Mouse (Mus musculus): Measurements from ENCODE around the gene 1700069L16Rik. TPM values are rescaled to one million over a fixed set of nuclear protein-coding genes. Genes with fewer than 3 reads are reported as not detected.
A peak's percentile ranks its signal among the peaks of the same experiment; 100 is the strongest.

The 1700069L16Rik gene
- polyA plus RNA-seq, 1 experiment from 2014 or later, result not detected

DNA sequence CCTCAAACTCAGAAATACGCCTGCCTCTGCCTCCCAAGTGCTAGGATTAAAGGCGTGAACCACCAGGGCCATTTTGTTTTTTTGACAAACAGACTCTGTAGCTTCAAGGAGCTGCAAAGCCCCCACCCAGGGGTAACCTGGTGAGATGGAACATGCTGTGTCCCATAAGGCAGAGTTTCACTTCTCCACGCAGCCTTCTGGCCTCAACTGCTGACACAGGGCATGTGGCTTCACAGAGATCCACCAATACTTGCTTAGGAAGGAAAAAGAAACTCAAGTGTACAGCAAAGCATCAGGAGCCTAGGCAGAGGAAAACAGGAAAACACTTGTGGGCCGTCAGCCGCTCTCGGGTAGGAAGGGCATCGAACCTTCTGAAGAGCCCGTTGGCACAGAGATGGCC lies 77.4 kb downstream of the 1700069L16Rik start:
- Histone ChIP-seq H3K27ac (ENCODE audit: low read depth, low read length) (no peak overlapping the region), H3K4me3 (ENCODE audit: low read depth, low read length) (no peak overlapping the region), H3K9ac (ENCODE audit: low read length) (no peak overlapping the region), H3K36me3 (ENCODE audit: control insufficient read depth, insufficient read depth, low read length) (no peaks in the 10 kb centered on the region), H3K27me3 (replicated peaks; ENCODE audit: control insufficient read depth, insufficient read depth, low read length) (0 out of 2 replicates have a peak, but pooled peaks cover 4% of the 10 kb centered on the region), H3K4me2 (ENCODE audit: low read length) (no peak overlapping the region), H3K4me1 (ENCODE audit: control insufficient read depth, insufficient read depth, low read length) (peaks cover 3% of the 10 kb centered on the region), H3K9me3 (replicated peaks; ENCODE audit: control insufficient read depth, low read length) (no peaks in the 10 kb centered on the region)
- DNase-seq (ENCODE audit: low spot score) (no peak), ATAC-seq (no peak)
- 90% methylated on average over 8 of the region's 8 CpGs for WGBS

DNA sequence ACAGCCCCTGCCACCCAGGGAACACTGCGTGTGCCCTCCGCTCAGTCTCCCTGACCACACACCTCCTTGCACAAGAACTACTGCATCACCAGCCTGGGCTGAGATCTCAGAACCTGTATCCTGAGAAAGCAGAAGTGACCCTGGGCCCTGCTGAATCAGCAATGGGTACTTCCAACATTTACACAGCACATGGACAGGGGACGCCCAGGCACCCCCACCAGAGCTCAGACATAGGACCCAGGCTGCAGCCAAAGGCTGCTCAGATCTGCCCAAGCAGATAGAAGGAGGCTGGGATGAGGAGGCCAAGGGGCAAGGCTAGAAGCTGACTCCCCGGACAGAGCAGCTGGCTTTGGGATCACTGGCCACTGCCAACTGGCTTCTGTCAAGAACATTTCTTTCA lies 80.1 kb downstream of the 1700069L16Rik start:
- Histone ChIP-seq H3K27me3 (replicated peaks; ENCODE audit: control insufficient read depth, insufficient read depth, low read length) (no peaks in the 10 kb centered on the region), H3K27ac (ENCODE audit: low read depth, low read length) (no peak overlapping the region), H3K4me2 (ENCODE audit: low read length) (no peak overlapping the region), H3K9ac (ENCODE audit: low read length) (no peak overlapping the region), H3K9me3 (replicated peaks; ENCODE audit: control insufficient read depth, low read length) (no peaks in the 10 kb centered on the region), H3K4me3 (ENCODE audit: low read depth, low read length) (no peak overlapping the region), H3K36me3 (ENCODE audit: control insufficient read depth, insufficient read depth, low read length) (no peaks in the 10 kb centered on the region), H3K4me1 (ENCODE audit: control insufficient read depth, insufficient read depth, low read length) (peaks cover 3% of the 10 kb centered on the region)
- DNase-seq (ENCODE audit: low spot score) (no peak), ATAC-seq (no peak)
- 93% methylated on average over 4 of the region's 4 CpGs for WGBS

DNA sequence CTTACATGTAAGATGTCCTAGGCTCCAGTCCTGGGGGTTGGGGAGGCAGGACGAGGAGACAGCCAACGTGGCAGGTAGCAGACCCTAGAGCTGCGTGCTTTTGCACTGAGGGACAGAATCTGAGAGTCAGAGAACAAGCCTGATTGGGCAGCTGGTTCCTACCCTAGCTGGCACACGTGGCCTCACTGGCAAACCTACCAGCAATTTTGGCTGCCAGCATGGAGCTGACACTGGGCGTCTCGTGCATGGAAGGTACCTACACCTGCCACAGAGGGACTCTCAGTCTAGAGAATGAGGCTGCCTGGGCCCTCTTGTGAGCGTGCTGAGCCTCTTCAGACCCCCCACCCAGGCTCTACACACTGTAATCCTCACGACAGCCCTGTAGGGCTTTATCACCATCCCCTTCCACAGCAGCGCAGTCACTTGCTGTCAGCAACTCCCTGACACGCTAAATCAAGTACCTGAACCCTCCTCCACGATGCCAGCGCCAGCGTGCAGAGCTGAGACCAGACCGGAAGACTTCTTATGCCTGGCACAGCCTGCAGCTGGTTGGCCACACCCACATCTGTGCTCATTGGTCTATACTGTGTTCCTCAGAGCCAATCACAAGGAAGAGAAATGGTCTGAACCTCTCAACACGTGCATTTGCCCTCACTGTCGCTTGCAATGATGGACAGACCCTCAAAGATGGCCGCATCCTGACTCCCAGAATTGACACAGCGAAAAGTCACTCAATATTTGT lies 81.3 kb downstream of the 1700069L16Rik start:
- H3K27ac ChIP-seq (ENCODE audit: low read depth, low read length), result no peak overlapping the region
- peak overlapping the region; percentile 43 for H3K4me2 ChIP-seq (ENCODE audit: low read length)
- ATAC-seq (peak; percentile 90), DNase-seq (ENCODE audit: low spot score) (peak; percentile 80)
- no peaks in the 10 kb centered on the region for H3K36me3 ChIP-seq (ENCODE audit: control insufficient read depth, insufficient read depth, low read length)
- H3K9me3 ChIP-seq (replicated peaks; ENCODE audit: control insufficient read depth, low read length), result no peaks in the 10 kb centered on the region
- peaks cover 3% of the 10 kb centered on the region for H3K4me1 ChIP-seq (ENCODE audit: control insufficient read depth, insufficient read depth, low read length)
- peak overlapping the region; percentile 6; the same call in 1 of the 2 replicates for H3K4me3 ChIP-seq (ENCODE audit: low read depth, low read length)
- 0 out of 2 replicates have a peak overlapping the region, but pooled peaks have one; percentile 32 for H3K9ac ChIP-seq (ENCODE audit: low read length)
- H3K27me3 ChIP-seq (replicated peaks; ENCODE audit: control insufficient read depth, insufficient read depth, low read length), result no peaks in the 10 kb centered on the region
- 49% methylated on average over 18 of the region's 18 CpGs for WGBS

Other genes with a start within 250 kb of the 1700069L16Rik start
- gene Wscd2, start 234.4 kb downstream of the 1700069L16Rik start, polyA plus RNA-seq (2014; fragmentation: Nextera tagmentation; extraction: Ambion mirVana), result 3.4 and 5.3 TPM in 2 replicates
- gene Cmklr1, start 74.3 kb downstream of the 1700069L16Rik start, polyA plus RNA-seq (2014; fragmentation: Nextera tagmentation; extraction: Ambion mirVana), result 1.6 and 1.7 TPM in 2 replicates
- 5.0 and 5.8 TPM in 2 replicates for gene Ficd, start 11.0 kb upstream of the 1700069L16Rik start, polyA plus RNA-seq (2014; fragmentation: Nextera tagmentation; extraction: Ambion mirVana)
- gene Sart3, start 47.7 kb upstream of the 1700069L16Rik start, polyA plus RNA-seq (2014; fragmentation: Nextera tagmentation; extraction: Ambion mirVana), result 27.3 and 38.8 TPM in 2 replicates
- 101 TPM in 2 replicates for gene Iscu, start 48.0 kb upstream of the 1700069L16Rik start, polyA plus RNA-seq (2014; fragmentation: Nextera tagmentation; extraction: Ambion mirVana)
- gene Tmem119, start 75.7 kb upstream of the 1700069L16Rik start, polyA plus RNA-seq (2014; fragmentation: Nextera tagmentation; extraction: Ambion mirVana), result 3.3 and 4.0 TPM in 2 replicates
- gene Selplg, start 107.9 kb upstream of the 1700069L16Rik start, polyA plus RNA-seq (2014; fragmentation: Nextera tagmentation; extraction: Ambion mirVana), result 1.8 and 1.9 TPM in 2 replicates
- gene Coro1c, start 184.0 kb upstream of the 1700069L16Rik start, polyA plus RNA-seq (2014; fragmentation: Nextera tagmentation; extraction: Ambion mirVana), result 169 and 193 TPM in 2 replicates